Mouse (Mus musculus): ENCODE data around the gene Inpp5k. TPM values are rescaled to one million over a fixed set of nuclear protein-coding genes. Genes with fewer than 3 reads are reported as not detected.

Gene Inpp5k
- total RNA-seq, 2 experiments from 2014 or later: 32.7 to 32.8 TPM

- no peak for DNase-seq
- intact Hi-C loops (cut with DNase I): no loop called here
Observed at GRCm38 (mm10) chr11:75652222-75652941, 21.6 kb downstream of the Inpp5k start.

GRCm38 (mm10) chr11:75652942-75653684, 22.3 kb downstream of the Inpp5k start:
- intact Hi-C loops (cut with DNase I): no loop called here
- peak in 1 of 2 experiments; percentile 42 for DNase-seq

GRCm38 (mm10) chr11:75653781-75654470, 23.1 kb downstream of the Inpp5k start:
- intact Hi-C loops (cut with DNase I): no loop called here
- DNase-seq: peak; percentile 84 to 87

- intact Hi-C loops (cut with DNase I): no loop called here
- no peak for DNase-seq
Observed at GRCm38 (mm10) chr11:75654471-75655390, 23.9 kb downstream of the Inpp5k start.

- peak; percentile 83 to 84 for DNase-seq
- intact Hi-C loops (cut with DNase I): loop anchor here (2.0 kb wide), 1 partner anchor 23 kb away; the partner anchor contains the start of gene Crk
Observed at GRCm38 (mm10) chr11:75655621-75656545, 25.1 kb downstream of the Inpp5k start.

DNA sequence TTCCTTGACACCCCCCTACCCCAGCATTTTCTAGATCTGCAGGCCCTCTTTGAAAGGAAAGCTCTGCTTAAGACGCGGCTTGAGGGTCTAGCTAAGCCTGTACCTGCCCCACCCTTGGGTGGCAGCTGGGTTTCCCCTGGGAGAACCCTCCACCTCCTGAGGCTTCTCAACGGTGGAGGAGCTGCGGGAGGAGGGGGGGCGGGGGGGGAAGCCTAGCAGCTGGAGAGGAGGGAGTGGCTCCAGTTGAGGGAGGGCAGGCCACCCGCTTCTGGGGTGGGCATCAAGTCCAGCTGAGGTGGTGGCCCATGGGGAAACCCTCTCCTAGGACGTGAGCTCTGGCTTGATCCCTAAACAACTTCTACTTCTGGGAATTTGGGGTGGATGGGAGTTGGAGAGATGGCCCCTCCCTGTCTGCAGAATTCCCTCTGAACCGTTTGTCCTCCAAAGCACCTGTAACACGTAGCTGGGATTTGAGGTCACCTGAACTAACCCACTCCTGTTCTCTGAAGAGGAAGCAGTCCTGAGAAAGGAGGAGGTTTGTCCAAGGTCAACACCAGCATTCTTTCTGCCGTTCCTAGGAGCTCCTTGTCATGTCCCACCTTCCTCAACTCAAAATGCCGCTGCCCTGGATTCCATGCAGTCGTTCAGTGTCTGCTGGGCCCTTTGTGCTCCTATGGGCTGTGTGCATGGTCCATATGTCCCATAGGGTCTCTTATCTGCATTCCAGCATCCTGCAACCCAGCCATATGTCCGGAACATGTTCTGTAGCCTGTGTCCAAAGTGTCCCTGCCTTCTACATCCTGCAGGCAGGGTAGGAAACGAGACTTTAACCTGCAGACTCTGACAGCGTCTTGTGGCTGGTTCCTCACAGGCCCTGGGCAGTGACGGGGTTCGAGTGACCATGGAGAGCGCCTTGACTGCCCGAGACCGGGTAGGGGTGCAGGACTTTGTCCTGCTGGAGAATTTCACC, 26.1 kb downstream of the Inpp5k start:
- DNase-seq: no peak
- intact Hi-C loops (cut with DNase I): loop anchor here (2.0 kb wide), 1 partner anchor 22 kb away; the partner anchor contains the start of gene Crk

- intact Hi-C loops (cut with DNase I): loop anchor here (2.0 kb wide), 1 partner anchor 21 kb away; the partner anchor contains the start of gene Crk
Observed at GRCm38 (mm10) chr11:75657841-75658240, 27.1 kb downstream of the Inpp5k start.

GRCm38 (mm10) chr11:75658311-75658710, 27.5 kb downstream of the Inpp5k start:
- intact Hi-C loops (cut with DNase I): no loop called here
- DNase-seq: no peak

More at GRCm38 (mm10) chr11:75657841-75658240, 27.1 kb downstream of the Inpp5k start:
- no peak for DNase-seq

DNA sequence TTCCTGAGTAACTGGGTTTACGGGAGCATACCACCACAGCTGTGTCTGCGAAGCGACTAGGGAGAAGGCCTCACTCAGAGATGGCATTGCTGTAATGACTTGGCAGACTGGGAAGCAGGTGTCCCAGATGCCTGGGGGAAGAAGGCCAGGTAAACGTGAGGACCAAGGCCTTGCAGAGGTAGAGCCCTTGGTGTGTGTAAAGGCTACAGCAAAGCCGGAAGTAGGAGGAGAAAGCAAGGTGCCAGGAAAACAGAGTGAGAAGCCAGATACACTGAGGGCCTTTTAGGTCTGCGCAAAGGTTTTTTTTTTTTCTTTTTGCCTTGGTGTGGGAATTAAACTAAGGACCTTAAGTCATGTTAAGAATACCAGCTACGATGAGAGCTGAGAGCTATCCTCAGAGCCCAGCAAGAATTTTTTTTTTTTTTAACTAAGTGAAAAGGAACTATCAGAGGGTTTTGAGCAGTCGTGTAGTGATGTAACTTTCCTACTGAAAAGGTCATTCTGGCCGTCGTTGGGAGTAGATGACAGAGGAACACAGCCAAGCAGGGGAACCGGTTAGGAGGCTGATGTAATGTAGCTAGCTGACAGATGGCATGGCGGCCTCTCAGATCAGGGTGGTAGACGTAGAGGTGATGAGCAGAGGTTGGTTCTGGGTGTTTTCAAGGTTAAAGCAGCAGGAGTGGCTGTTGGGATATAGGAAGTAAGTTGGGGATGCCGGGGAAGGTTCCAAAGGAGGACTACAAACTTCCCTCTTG, 28.4 kb downstream of the Inpp5k start:
- intact Hi-C loops (cut with DNase I): no loop called here

GRCm38 (mm10) chr11:75660081-75660590, 29.3 kb downstream of the Inpp5k start:
- intact Hi-C loops (cut with DNase I): no loop called here
- no peak for DNase-seq

More for the DNA sequence above, 28.4 kb downstream of the Inpp5k start:
- no peak for DNase-seq

DNA sequence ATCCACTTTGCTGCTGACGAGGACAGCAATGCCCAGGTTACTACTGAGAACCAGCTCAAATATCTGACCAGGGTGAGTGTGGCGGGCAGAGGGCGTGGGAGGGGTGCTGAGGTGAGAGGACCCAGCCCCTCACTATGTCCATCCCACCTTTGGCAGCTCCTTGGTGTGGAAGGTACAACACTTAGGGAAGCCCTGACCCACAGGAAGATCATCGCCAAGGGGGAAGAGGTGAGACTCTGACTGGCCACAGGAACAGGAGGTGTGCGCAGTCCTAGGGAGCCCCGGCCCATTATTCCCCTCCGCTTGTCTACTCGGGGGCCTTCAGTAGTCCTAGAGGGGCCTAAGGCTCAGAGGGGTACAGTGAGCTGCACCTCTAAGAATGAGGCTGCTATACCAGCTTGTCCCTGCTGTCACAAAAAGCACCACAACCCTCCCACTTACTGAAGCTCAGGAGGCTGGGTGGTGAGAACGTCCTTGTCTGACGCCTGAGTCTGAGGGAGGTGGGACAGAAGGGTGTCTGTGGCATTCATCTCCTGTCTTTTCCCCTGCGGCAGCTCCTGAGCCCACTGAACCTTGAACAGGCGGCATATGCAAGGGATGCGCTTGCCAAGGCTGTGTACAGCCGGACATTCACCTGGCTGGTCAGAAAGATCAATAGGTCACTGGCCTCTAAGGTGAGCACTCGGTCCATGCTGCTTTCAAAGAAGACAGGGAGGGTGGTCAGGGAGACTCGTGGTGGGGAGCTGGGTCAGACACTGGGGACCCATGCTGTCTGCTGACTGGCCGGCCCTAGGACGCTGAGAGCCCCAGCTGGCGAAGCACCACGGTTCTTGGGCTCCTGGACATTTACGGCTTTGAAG, 30.4 kb downstream of the Inpp5k start:
- intact Hi-C loops (cut with DNase I): loop anchor here (1.0 kb wide), 1 partner anchor 16 kb away; no protein-coding TSS in a partner anchor
- no peak for DNase-seq

GRCm38 (mm10) chr11:75662131-75662530, 31.3 kb downstream of the Inpp5k start:
- intact Hi-C loops (cut with DNase I): no loop called here

DNA sequence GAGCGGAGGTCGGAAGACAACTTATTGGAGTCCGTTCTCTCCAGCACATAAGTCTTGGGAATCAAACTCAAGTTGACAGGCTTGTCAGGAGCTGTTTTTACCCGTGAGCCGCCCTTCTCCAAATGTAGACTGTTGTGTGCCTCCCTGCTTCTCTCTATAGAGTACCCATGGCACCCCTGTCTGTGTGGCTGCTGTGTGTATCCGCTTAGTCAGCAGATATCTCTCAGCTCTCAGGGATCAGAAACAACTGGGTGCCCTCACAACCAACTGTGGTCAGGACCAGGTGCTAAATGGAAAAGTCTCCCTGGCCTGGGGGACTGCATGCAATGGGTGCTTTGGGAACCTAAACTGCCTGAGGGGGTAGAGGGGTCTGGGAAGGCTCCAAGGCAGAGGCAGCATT, 35.5 kb downstream of the Inpp5k start:
- no peak for DNase-seq
- intact Hi-C loops (cut with DNase I): no loop called here

More at GRCm38 (mm10) chr11:75662131-75662530, 31.3 kb downstream of the Inpp5k start:
- no peak for DNase-seq

DNA sequence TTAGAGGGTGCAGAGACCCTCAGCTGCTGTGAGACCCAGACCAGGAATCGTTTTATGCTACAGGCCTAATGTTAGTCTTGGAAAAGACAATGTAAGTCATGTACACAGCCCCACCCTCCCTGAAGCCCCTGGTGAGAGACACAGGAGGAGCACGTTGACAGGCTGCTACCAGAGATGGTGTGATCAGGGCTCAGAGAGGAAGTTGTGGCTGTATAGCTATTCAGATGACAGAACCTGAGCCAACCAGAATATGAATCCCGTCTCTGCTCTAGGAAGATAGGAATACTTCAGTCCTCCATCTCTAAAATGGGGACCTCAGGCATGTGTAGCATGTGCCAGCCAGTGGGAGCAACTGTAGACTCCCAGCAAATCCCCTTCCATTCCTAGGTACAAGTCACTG, 37.8 kb downstream of the Inpp5k start:
- intact Hi-C loops (cut with DNase I): no loop called here
- DNase-seq: no peak

DNA sequence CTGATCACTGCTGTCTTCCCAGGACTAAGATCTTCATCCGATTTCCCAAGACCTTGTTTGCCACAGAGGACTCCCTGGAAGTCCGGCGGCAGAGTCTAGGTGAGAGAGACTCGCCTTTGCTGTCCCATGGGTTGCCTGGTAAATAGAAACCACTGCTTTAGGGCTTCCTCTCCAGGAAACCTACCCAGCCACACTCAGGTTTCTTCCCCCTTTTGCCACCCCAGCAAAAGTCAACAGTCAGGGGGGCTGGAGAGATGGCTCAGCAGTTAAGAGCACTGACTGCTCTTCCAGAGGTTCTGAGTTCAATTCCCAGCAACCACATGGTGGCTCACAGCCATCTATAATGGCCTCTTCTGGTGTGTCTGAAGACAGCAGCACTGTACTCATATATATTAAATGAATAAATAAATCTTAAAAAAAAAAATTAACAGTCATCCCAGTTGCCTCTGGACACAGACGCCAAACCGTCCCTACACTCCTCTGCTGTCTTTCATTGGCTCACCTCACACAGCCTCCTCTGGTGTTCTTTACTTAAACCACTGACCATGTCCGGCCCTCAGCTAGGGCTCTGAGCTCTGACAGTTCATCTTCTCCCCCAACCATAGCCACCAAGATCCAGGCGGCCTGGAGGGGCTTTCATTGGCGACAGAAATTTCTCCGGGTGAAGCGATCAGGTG, 38.5 kb downstream of the Inpp5k start:
- DNase-seq: no peak
- intact Hi-C loops (cut with DNase I): no loop called here

Data from heart, postnatal 14 days (tissue).